In genomic region chr19:32601033-32601770, GRCm38 (mm10) we compare ENCODE assay signal across 20 mouse cellular contexts. TPM values are rescaled to one million over a fixed set of nuclear protein-coding genes. Genes with fewer than 3 reads are reported as not detected.
DNase-seq lines count a peak whose midpoint lies in the region; ATAC-seq and TF ChIP-seq lines count a peak whose summit lies in the region.
"Had no signal": no experiment of that assay in that cellular context is flagged by ENCODE, and none has a peak within 500 bp of the region (broad histone marks: within the 10 kb centered on the region; RNA-seq: fewer than 3 reads in every experiment).

No protein-coding gene starts in this region.

- H3K4me2 ChIP-seq in embryonic facial prominence, embryonic 11.5 days (ENCODE audit: low read depth, low read length) = no peak overlapping the region
- no peak overlapping the region for H3K4me2 ChIP-seq in liver, postnatal 0 days (ENCODE audit: low read depth, low read length)
- no peak overlapping the region for H3K4me2 ChIP-seq in liver, embryonic 12.5 days
- H3K4me2 ChIP-seq in limb, embryonic 14.5 days (replicated peaks; ENCODE audit: low read depth, low read length, severe bottlenecking) = peak overlapping the region; percentile 6; the same call in 1 of the 2 replicates
- no peak overlapping the region for H3K4me2 ChIP-seq in neural tube, embryonic 15.5 days
- H3K4me2 ChIP-seq: embryonic facial prominence, embryonic 13.5 days had no signal

- H3K36me3 ChIP-seq in embryonic facial prominence, embryonic 11.5 days (replicated peaks; ENCODE audit: control insufficient read depth, insufficient read depth, low read depth, low read length) = no peaks in the 10 kb centered on the region
- H3K36me3 ChIP-seq in embryonic facial prominence, embryonic 10.5 days (replicated peaks) = no peaks in the 10 kb centered on the region
- H3K36me3 ChIP-seq in liver, postnatal 0 days (replicated peaks; ENCODE audit: insufficient read depth, low read length) = no peaks in the 10 kb centered on the region
- H3K36me3 ChIP-seq in liver, embryonic 12.5 days = no peaks in the 10 kb centered on the region
- no peaks in the 10 kb centered on the region for H3K36me3 ChIP-seq in limb, embryonic 14.5 days (ENCODE audit: control insufficient read depth, insufficient read depth, low read length)
- H3K36me3 ChIP-seq in neural tube, embryonic 15.5 days = no peaks in the 10 kb centered on the region
- H3K36me3 ChIP-seq: embryonic facial prominence, embryonic 13.5 days; hindbrain, embryonic 10.5 days had no signal

- no peak for TF ChIP-seq CTCF in liver, postnatal 0 days (IDR thresholded peaks at IDR 0.05; ENCODE audit: low read depth)

- H3K27ac ChIP-seq in embryonic facial prominence, embryonic 11.5 days (replicated peaks; ENCODE audit: low read depth, low read length) = no peak overlapping the region
- no peak overlapping the region for H3K27ac ChIP-seq in embryonic facial prominence, embryonic 10.5 days (replicated peaks)
- 0 out of 2 replicates have a peak overlapping the region, but pooled peaks have one; percentile 30 for H3K27ac ChIP-seq in liver, postnatal 0 days (ENCODE audit: low read depth)
- no peak overlapping the region for H3K27ac ChIP-seq in liver, embryonic 12.5 days
- H3K27ac ChIP-seq in limb, embryonic 14.5 days (replicated peaks; ENCODE audit: low read depth, low read length) = peak overlapping the region; percentile 65
- H3K27ac ChIP-seq in neural tube, embryonic 15.5 days (replicated peaks) = no peak overlapping the region
- H3K27ac ChIP-seq: embryonic facial prominence, embryonic 13.5 days; heart, adult 2 months; hindbrain, embryonic 10.5 days; liver, embryonic 14.5 days had no signal

- ATAC-seq in embryonic facial prominence, embryonic 11.5 days (replicated peaks; ENCODE audit: insufficient number of reproducible peaks, low FRiP score, low TSS enrichment, low read depth) = 0 out of 2 replicates have a peak, but pooled peaks have one; percentile 18
- ATAC-seq in liver, postnatal 0 days = 0 out of 2 replicates have a peak, but pooled peaks have one; percentile 24
- ATAC-seq in liver, embryonic 12.5 days = no peak
- no peak for ATAC-seq in limb, embryonic 14.5 days (ENCODE audit: low FRiP score, low read depth)
- no peak for ATAC-seq in neural tube, embryonic 15.5 days (ENCODE audit: low FRiP score)
- ATAC-seq: activated CD4-positive, CD25-positive, alpha-beta regulatory T cell, adult 4 months; midbrain, embryonic 16.5 days; Patski had no signal

- no peak overlapping the region for H3K4me3 ChIP-seq in embryonic facial prominence, embryonic 11.5 days (ENCODE audit: low read depth, low read length)
- no peak overlapping the region for H3K4me3 ChIP-seq in embryonic facial prominence, embryonic 10.5 days
- H3K4me3 ChIP-seq in liver, postnatal 0 days (ENCODE audit: low read depth, low read length) = no peak overlapping the region
- H3K4me3 ChIP-seq in liver, embryonic 12.5 days = no peak overlapping the region
- H3K4me3 ChIP-seq in limb, embryonic 14.5 days (replicated peaks; ENCODE audit: low read length) = no peak overlapping the region
- H3K4me3 ChIP-seq in neural tube, embryonic 15.5 days (replicated peaks) = no peak overlapping the region
- H3K4me3 ChIP-seq: embryonic facial prominence, embryonic 13.5 days; heart, adult 2 months; hindbrain, embryonic 10.5 days had no signal

- no peak for DNase-seq in embryonic facial prominence, embryonic 11.5 days (ENCODE audit: low spot score)
- no peak for DNase-seq in embryonic facial prominence, embryonic 10.5 days (ENCODE audit: low spot score)
- DNase-seq in liver, postnatal 0 days = no peak
- no peak for DNase-seq in limb, embryonic 14.5 days (ENCODE audit: low spot score)
- no peak for DNase-seq in left cerebral cortex, adult 9 months (ENCODE audit: low spot score in 2 of 2)
- DNase-seq: cerebellum, adult 11 months; gastrocnemius, postnatal 10 days; heart, adult 2 months; lung, postnatal 10 days; right cerebral cortex, adult 18-20 months; spleen, adult 18-20 months; thymus, postnatal 36 days had no signal

- H3K4me1 ChIP-seq in embryonic facial prominence, embryonic 11.5 days (ENCODE audit: control insufficient read depth, insufficient read depth, low read length) = no peaks in the 10 kb centered on the region
- peaks cover 5% of the 10 kb centered on the region for H3K4me1 ChIP-seq in embryonic facial prominence, embryonic 10.5 days
- peaks cover 31% of the 10 kb centered on the region for H3K4me1 ChIP-seq in liver, postnatal 0 days (ENCODE audit: insufficient read depth)
- no peaks in the 10 kb centered on the region for H3K4me1 ChIP-seq in liver, embryonic 12.5 days
- H3K4me1 ChIP-seq in limb, embryonic 14.5 days (ENCODE audit: control insufficient read depth, insufficient read depth, low read length) = peaks cover 25% of the 10 kb centered on the region
- H3K4me1 ChIP-seq in neural tube, embryonic 15.5 days = 0 out of 2 replicates have a peak, but pooled peaks cover under 1% of the 10 kb centered on the region
- H3K4me1 ChIP-seq: hindbrain, embryonic 10.5 days had no signal

- no peaks in the 10 kb centered on the region for H3K9me3 ChIP-seq in embryonic facial prominence, embryonic 11.5 days (replicated peaks; ENCODE audit: control insufficient read depth, low read length)
- H3K9me3 ChIP-seq in embryonic facial prominence, embryonic 10.5 days = no peaks in the 10 kb centered on the region
- no peaks in the 10 kb centered on the region for H3K9me3 ChIP-seq in liver, postnatal 0 days (ENCODE audit: low read length)
- no peaks in the 10 kb centered on the region for H3K9me3 ChIP-seq in liver, embryonic 12.5 days (replicated peaks)
- no peaks in the 10 kb centered on the region for H3K9me3 ChIP-seq in limb, embryonic 14.5 days (ENCODE audit: control insufficient read depth, low read length)
- H3K9me3 ChIP-seq in neural tube, embryonic 15.5 days (replicated peaks) = no peaks in the 10 kb centered on the region
- H3K9me3 ChIP-seq: embryonic facial prominence, embryonic 13.5 days; hindbrain, embryonic 10.5 days had no signal

- TF ChIP-seq POLR2A in limb, embryonic 14.5 days (IDR thresholded peaks at IDR 0.05; ENCODE audit: borderline replicate concordance, extremely low read depth, insufficient read depth, insufficient read length) = no peak

- no peak overlapping the region for H3K9ac ChIP-seq in embryonic facial prominence, embryonic 11.5 days (replicated peaks; ENCODE audit: low read length)
- H3K9ac ChIP-seq in liver, postnatal 0 days (replicated peaks) = no peak overlapping the region; the same call in 1 of the 2 replicates
- H3K9ac ChIP-seq in liver, embryonic 12.5 days = no peak overlapping the region
- no peak overlapping the region for H3K9ac ChIP-seq in limb, embryonic 14.5 days (ENCODE audit: low read depth, low read length, severe bottlenecking)
- H3K9ac ChIP-seq in neural tube, embryonic 15.5 days (replicated peaks) = no peak overlapping the region
- H3K9ac ChIP-seq: embryonic facial prominence, embryonic 13.5 days; liver, embryonic 14.5 days had no signal

- TF ChIP-seq EP300 in liver, postnatal 0 days (IDR thresholded peaks at IDR 0.05; ENCODE audit: low read depth) = no peak

- WGBS in embryonic facial prominence, embryonic 11.5 days = 68% methylated on average over 6 of the region's 6 CpGs
- WGBS in embryonic facial prominence, embryonic 10.5 days = 66% methylated on average over 6 of the region's 6 CpGs
- 69% methylated on average over 6 of the region's 6 CpGs for WGBS in liver, postnatal 0 days (ENCODE audit: insufficient replicate concordance)
- WGBS in liver, embryonic 12.5 days (ENCODE audit: insufficient replicate concordance) = 56% methylated on average over 6 of the region's 6 CpGs
- 57% methylated on average over 6 of the region's 6 CpGs for WGBS in limb, embryonic 14.5 days
- 78% methylated on average over 6 of the region's 6 CpGs for WGBS in neural tube, embryonic 15.5 days

- H3K27me3 ChIP-seq in embryonic facial prominence, embryonic 11.5 days (ENCODE audit: control insufficient read depth, insufficient read depth, low read length) = peaks cover 3% of the 10 kb centered on the region; the same call in 1 of the 2 replicates
- H3K27me3 ChIP-seq in embryonic facial prominence, embryonic 10.5 days (replicated peaks; ENCODE audit: low read depth, poor library complexity, severe bottlenecking) = peaks cover 32% of the 10 kb centered on the region
- no peaks in the 10 kb centered on the region for H3K27me3 ChIP-seq in liver, postnatal 0 days (ENCODE audit: insufficient read depth, low read length)
- H3K27me3 ChIP-seq in liver, embryonic 12.5 days (replicated peaks) = peaks cover 28% of the 10 kb centered on the region
- no peaks in the 10 kb centered on the region for H3K27me3 ChIP-seq in limb, embryonic 14.5 days (ENCODE audit: control insufficient read depth, insufficient read depth, low read length)
- peaks cover 8% of the 10 kb centered on the region; the same call in 1 of the 2 replicates for H3K27me3 ChIP-seq in neural tube, embryonic 15.5 days (replicated peaks)
- H3K27me3 ChIP-seq: Patski had no signal

RNA-seq across cellular contexts. Expression of gene Papss2, which starts 5.6 kb away (rescaled TPM):
- polyA plus RNA-seq in embryonic facial prominence, embryonic 11.5 days (2014; fragmentation: Nextera tagmentation; extraction: Ambion mirVana) = 5.5 and 8.2 TPM in 2 replicates
- 1.6 and 3.1 TPM in 2 replicates for polyA plus RNA-seq in embryonic facial prominence, embryonic 10.5 days (2016; fragmentation: Nextera tagmentation; extraction: Ambion mirVana)
- 29.6 and 35.5 TPM in 2 replicates for polyA plus RNA-seq in liver, postnatal 0 days (2015; fragmentation: Nextera tagmentation; extraction: Ambion mirVana)
- polyA plus RNA-seq in liver, embryonic 12.5 days (2016; fragmentation: Nextera tagmentation; extraction: Ambion mirVana) = 2.0 and 3.1 TPM in 2 replicates
- 61.1 and 62.0 TPM in 2 replicates for polyA plus RNA-seq in limb, embryonic 14.5 days (2012; rRNA removed)
- polyA plus RNA-seq in limb, embryonic 14.5 days (2014; fragmentation: Nextera tagmentation; extraction: Ambion mirVana) = 48.2 and 51.1 TPM in 2 replicates
- polyA plus RNA-seq in neural tube, embryonic 15.5 days (2015; fragmentation: Nextera tagmentation; extraction: Ambion mirVana) = 1.7 and 1.9 TPM in 2 replicates

Comparison
In these comparisons a context has a peak if more than half of its experiments do, and no peak if none do; other contexts are left out.
1. ATAC-seq: peak in embryonic facial prominence, embryonic 11.5 days (single experiment) and liver, postnatal 0 days (single experiment); none in liver, embryonic 12.5 days (single experiment), limb, embryonic 14.5 days (single experiment) and neural tube, embryonic 15.5 days (single experiment).
2. H3K27ac ChIP-seq: peak in liver, postnatal 0 days (single experiment) and limb, embryonic 14.5 days (single experiment); none in embryonic facial prominence, embryonic 11.5 days (single experiment), embryonic facial prominence, embryonic 10.5 days (single experiment), liver, embryonic 12.5 days (single experiment) and neural tube, embryonic 15.5 days (single experiment).